Mouse (Mus musculus) spleen, postnatal 14 days (tissue): ENCODE measurements around the gene Krr1.
"Not testable (repeated sequence)": the region's sequence is repeated elsewhere in the genome, so short reads cannot be mapped to it uniquely, and the experiment has no call there.

Experiments used
- DNase-seq, 2 experiments: peaks; one replicate each; pipeline ENCODE4 v3.0.0; 2021 to 2022; ENCODE audit warnings: low spot score in 2 of 2

Krr1 gene

DNA sequence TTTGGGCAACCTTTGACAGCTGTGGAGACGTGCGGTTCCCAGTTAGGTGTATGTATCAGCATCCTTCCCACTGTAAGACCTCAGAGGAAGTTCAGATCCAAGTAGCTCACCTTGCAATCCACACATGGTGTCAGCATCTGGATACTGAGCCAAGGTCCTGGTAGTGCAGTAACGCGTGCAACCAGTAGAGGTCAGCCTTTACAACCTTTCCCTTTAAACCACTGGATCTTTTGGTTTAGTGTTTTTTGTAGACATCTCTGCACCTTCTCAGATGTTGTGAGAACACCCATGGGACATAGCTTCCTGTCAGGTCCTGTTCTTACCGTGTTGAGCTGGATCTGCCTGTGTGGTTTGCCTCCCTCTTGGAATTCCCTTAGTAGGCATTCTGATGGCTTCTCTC is 5.1 kb downstream of the Krr1 start:
- peak in 1 of 2 experiments; percentile 43 for DNase-seq

DNA sequence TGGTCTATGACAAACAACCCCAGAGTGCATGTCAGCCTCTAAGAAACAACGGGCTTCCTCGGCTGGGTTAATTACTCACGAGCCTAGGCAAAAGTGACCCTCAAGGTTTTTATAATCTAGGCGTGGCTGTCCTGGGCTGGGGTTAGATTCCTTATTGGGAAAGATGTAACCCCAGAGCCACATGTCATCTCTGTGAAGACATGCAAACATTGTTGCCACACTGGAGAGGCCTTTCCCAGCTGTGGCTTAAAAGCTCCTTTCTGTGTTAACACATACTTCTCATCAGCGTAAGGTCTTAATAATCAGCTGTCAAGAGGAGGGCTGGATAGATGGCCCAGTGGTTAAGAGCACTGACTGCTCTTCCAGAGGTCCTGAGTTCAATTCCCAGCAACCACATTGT is 10.6 kb downstream of the Krr1 start:
- no peak for DNase-seq

DNA sequence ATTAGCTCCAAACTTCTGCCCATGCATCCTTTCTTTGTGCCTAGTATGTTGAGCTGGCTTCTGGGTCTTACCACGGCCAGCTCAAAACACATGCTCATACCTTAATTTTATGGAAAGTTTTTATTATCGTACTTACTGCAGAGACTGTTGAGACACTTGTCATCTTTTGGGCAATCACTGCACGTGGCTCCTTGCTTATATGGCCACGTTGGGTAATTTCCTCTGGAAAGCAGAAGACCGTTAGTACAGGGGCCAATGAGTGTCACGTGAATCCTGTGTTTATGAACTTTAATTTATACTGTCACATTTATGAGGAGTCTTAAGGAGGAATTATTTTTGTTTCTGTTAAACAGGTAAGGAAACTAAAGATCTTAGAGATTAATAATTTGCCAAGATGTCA is 14.0 kb downstream of the Krr1 start:
- no peak for DNase-seq

DNA sequence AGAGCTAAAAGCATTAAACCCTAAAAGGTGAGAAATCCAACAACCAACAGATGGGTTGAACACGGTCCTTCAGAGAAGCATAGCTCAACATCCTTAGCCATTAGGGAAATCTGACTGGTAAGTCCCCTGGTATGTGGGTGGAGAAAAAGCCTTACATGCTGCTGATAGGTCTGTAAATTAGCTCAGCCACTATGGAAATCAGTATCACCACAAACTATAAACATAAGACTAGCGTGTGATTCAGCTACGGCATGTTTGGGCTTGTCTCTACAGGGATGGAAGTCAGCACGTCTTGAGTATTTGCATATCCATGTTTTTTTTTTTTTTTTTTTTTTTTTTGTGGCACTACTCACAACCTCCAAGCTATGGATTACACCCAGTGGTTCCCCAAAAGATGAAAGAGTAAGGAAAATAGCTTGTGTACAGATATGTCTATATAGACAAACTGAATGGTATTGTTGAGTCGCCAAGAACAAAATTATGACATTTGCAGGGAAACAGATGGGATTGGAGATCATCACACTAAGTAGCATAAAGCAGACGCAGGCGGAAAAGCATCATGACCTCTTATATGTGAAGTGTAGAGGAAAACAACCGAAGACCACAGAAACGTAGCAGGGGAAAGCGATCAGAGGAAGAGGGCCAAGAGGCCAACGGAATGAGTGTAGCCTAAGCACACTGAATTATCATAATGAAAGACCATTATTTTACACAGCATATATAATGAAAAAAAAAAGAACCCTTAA is 23.5 kb downstream of the Krr1 start:
- DNase-seq, result no peak

DNA sequence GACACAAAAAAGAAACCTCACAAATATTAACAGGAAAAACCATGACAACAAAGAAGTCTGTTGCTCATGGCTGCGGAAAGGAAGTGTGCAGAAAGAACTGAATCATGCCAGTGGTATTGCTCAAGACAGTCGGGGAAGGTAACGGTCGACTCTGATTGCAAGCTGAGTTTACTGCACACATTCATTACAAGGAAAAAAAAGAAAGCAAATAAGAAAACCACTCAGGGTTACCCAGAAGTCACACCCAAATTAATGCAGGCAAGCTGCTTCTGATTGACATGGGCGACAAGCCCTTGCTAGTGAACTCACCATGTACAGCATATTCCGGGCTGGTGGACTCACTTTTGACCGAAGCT is 24.1 kb downstream of the Krr1 start:
- DNase-seq, result no peak

DNA sequence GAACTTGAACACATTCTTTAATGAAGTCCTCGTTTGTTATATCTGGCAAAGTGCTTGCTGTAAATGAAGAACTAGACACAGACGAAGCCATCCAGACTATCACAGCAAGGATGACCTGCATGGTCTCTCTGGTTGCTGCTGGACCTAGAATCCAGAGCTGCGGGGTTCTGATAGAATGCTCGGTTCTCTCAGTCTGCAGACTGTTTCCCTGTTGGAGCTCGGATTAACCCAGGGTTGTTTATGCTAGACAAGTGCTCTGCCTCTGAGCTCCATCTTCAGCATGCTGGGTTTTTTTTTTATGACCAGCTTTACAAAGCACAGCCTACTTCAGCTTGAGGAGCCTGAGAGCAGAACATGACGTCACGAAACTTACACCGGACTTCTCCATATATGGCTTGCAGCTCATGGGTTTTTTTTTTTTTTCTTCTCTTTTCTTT is 24.5 kb downstream of the Krr1 start:
- no peak for DNase-seq

DNA sequence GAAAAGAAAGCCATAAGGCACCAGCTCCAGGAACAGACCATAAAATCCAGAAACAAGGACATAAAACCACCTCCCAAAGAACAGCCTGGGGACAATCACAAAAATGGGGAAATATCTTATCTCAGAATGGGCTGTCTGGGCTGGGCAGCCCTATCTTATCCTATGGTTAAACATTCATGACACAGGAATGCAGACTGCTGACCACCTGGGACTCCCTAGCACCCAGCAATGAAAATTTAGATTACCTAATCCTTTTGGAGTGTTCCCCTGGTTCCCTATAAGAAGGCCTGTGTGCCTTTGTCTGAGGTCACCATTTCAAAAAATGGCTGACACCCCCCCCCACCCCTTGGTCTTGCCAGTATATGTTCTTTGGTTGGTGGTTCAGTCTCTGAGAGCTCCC is 25.2 kb downstream of the Krr1 start:
- no peak for DNase-seq

DNA sequence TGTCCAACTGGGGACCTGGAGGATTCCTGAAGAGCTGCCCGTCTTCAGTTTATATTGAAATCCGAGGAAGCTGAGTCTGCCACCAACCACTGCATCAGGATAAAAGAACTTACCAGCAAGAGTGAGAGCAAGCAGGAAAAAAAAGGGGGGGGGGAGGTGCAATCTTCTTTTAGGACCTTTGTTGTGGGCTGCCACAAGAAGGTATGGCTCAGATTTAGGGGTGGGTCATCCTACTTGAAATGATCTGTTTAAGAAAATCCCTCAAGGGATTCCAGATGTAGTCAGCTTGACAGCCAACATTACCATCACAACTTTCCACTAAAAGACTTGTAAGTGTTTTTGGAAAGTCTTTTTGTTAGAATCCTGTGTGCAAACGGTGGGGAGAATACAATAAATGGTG is 27.3 kb downstream of the Krr1 start:
- DNase-seq, result no peak

DNA sequence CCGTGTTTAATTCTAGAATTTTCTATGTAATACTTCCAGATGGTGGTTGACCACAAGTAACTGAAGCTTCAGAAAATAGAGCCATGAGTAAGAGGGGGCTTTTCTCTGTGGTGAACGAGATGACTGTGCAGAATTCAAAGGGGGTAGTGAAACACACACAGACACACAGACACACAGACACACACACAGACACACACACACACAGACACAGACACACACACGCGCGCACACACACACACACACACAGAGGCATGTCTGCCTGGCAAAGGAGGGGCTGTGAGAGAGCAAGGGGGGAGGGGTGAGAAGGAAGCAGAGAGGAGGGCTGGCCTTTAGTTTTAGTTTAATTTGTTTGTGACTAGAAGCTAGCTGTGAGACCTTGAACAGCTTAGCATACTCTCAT is 28.1 kb downstream of the Krr1 start:
- DNase-seq, result no peak

DNA sequence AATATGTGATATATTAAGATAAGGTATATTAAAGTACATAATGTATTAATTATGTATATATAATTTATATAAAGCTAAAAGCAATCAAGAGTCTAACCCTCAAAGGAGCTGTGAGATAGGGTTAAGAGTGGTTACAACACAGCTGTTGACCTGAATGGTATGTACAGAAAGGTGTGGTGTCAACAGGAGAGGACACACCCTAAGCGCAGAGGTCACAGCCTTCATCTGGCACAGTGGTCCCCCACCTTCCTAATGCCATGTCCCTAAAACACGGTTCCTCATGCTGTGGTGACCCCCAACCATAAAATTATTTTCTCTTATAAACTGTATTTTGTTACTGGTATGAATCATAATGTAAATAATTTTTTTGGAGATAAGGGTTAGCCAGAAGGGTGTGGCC is 28.9 kb downstream of the Krr1 start:
- DNase-seq, result no peak

DNA sequence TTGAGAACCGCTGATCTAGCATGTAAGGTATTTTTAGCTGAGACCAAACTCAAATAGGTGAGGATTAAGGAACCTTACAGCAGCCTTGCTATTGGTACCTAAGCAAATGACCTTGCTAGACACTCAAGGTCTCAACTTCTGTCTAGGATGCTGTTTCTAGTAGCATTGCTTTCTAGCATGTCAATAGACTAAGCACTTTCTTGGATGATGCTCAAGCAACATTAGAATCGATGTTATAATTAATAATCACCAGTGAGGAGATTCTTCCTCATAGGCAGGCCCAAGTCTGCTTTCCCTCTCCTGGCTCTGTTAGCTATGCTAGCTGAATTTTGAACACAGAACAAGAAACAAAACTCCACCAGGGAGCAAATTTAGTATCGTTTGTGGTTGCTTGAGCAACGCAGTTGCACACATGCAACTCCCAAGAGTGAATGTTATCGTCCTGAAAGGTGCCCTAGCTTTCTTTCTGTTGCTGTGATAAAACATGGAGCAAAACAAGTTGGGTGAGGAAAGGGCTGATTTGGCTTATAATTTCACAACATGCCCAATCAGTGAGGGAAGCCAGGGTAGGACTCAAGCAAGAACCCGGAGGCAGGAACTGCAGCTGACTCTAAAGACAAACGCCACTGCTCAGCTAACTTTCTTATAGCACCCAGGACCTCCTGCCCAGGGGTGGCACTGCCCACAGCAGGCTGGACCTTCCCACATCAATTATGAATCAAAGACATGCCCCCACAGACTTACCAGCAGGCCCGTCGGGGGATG is 29.5 kb downstream of the Krr1 start:
- DNase-seq, result no peak

DNA sequence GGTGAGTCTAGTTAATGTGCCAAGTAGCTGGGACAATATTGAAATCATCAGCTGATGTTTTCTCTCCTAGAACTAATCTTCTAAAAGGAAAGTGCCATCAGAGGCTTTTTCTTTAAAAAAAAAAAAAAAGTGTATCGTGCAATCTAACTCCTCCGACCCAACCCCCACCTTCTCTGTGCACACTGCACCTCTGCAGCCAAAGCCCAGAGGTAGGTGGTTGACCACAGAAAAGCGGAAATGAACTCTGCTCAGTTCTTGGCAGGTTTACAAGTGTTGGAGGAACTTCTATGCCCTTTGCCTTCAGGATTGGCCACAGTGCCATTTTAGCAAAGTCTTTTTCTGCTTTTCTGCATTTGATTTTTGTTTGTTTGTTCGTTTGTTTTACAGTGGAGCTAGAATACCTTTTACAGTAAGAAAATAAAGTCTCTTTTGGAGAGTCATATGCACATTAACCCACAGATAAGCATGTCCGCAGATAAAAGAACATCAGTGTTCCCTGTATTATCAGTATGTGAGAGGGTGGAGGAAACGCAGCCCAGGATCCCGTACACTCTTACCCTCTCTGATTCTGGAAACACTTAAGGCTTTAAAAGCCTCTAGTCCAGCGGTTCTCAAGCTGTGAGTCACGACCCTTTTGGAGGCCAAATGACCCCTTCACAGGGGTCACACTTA is 30.2 kb downstream of the Krr1 start, which contains the start of gene Glipr1:
Gene Glipr1 (minus strand): TSS at position 88 of the 672 bp plus-strand sequence.
- DNase-seq, result peak; percentile 30 to 52

DNA sequence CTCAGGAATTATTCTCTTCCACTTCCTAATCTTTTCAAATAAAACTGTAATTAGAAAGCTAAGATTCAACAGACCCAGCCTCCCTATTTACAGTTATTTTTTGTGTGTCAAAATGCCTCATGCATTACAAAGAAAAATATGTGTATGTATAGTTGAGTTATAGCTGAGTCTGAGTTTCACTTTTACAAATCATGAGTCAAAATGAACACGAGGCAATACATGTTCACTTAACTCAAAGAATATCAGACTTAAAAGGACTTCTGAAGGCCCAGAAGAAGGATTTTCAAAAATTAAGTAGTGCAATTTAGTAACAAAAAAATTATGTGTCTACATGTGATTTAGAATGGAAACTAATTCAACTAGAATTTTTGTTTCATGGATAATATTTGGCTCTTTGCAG is 37.0 kb downstream of the Krr1 start:
- not testable (repeated sequence) for DNase-seq

DNA sequence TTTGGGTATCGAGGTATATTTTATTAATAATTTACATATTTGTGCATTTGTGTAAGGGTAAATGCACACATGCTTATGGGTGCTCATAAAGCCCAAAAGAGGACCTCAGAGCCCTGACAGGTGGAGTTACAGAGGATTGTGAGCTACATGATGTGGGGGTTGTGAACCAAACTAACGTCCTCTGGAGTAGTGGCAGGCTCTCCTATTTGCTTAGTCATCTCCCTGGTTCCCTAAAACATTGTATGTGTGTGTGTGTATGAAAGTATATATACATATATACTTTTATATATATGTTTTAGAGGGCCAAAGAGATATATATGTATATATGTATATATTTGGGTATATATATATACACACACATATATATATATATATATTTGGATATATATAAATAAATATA is 51.1 kb downstream of the Krr1 start:
- DNase-seq, result no peak

DNA sequence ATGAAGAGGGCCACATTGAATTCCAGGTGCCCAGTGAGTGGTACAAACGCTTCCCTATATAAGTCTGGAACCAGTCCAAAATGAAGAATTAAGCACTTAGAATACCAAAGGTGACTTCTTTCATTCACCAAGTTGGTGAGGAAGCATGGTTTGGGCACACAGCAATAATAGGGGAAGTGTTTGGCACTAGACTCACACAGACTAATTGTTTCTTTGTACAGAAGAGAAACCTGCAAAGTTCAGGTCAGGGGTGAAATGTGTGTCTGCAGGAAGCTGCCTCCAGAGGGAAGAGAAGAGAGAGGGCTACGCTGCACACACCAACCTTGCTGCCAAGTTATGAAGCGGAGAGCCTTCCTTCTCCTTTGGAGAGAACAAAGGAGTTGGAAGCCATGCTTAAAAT is 56.2 kb downstream of the Krr1 start:
- not testable (repeated sequence) for DNase-seq
